Mouse (Mus musculus) adrenal gland, postnatal 36 days (tissue): Measurements from ENCODE around the gene Tecr. TPM values are rescaled to one million over a fixed set of nuclear protein-coding genes. Genes with fewer than 3 reads are reported as not detected.

Source experiments
- DNase-seq, 2 experiments: peaks; one replicate each; pipeline ENCODE4 v3.0.0; 2021; ENCODE audit warnings: mixed read lengths in 1 of 2
- total RNA-seq, 2 experiments: library from RNA; stranded (reverse); gene quantifications; 2 replicates each; pipeline ENCODE4 v1.2.3; 2021

The Tecr gene
- total RNA-seq, 2 experiments from 2014 or later: 450 to 470 TPM

DNA sequence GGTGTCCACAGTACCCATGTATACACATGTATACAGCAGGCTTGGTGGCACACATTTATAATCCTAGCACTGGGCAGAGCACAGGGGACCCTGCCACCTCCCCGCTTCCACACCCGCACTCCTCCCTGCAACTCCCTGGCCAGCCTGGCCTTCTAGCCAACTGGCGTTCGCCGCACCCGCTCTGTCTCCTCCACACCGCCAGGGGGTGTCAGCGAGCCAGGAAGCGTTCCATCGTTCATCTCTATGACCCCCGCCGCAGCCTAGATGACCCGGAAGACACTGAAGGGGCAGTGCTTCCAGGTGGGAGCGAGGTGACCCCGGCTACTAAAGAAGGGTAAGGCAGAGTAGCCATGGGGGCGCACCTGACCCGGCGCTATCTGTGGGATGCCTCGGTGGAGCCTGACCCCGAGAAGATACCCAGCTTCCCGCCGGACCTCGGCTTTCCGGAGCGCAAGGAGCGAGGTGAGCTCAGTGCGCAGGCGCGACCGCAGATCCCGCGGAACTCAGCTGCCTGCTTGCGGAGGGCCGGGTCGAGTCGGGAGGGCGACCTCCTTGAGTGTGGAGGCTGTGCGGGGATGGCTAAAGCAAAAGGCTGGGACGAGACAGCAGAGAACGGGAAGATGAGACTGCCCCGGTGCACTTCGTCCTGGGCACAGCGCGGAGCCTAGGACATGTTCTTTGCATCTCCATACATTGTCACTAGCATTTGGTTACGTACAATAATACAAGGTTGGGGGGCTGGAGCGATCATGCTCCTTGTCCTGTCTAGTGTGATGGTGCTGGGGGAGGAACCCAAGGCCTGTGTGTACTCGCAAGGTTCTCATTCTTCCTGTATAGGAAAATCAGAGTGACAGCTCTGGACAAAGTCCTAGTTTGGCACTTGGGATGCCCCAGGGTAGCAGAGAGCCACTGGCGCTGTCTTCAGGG is 41.0 kb downstream of the Tecr start, which contains the start of gene Ndufb7:
TSS of gene Ndufb7 (plus strand) at position 203 of the 927 bp plus-strand sequence.
- DNase-seq: peak; percentile 95 to 96

DNA sequence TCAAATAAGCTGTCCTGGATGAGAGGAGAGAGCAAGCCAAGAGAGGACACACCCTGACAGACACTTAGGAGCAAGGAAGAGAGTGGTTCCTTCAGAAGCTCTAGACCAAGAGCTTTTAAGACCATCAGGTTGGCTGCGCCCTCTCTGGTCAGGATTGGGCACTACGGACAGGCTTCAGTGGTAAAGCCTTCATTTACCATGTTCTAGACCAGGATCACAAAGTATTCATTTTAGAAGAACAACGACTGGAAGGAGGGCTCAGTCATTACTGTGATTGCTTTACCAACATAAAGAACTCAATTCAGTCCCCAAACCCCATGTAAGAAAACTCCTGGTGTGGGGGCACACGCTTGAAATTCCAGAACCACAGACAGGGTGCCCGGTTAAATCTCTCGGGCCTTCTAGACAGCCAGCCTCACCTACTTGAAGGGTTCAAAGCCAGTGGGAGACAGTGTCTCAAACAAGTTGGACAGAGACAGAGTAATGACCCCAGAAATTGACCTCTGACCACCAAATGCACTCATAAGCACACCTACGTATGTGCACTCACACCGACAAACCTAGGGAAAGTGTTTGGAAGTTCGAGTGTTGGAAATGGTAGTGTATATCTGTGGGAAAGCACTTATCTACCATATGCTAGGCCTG is 41.9 kb downstream of the Tecr start:
- no peak for DNase-seq

- no peak for DNase-seq
These were observed 44.5 kb downstream of the Tecr start for GRCm38 (mm10) chr8:83563246-83563645.

- no peak for DNase-seq
These were observed 45.1 kb downstream of the Tecr start for GRCm38 (mm10) chr8:83562669-83563068.

DNA sequence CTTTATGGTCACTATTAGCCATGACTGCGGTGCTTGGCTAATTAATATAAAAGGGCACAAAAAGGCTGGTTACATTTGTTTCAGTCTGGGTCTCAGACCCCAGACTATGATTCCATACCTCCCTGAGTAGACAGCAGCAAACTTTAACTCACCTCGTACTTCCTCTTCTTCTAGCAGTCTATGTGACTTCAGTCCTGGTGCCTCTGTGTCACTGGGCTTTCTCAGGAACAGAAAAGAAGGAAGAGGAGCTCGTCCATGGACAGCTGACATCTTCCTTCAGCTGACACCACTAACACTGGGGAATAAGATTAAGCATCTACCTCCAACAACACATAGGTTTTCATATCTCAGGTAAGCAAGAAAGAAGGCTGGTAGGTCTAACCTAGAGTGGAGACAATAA is 72.0 kb downstream of the Tecr start, which contains the start of gene Olfr370:
TSS of gene Olfr370 (plus strand) at position 45 of the 400 bp plus-strand sequence.
- DNase-seq: no peak

GRCm38 (mm10) chr8:83534802-83535201 is 73.0 kb downstream of the Tecr start:
- no peak for DNase-seq

Other genes with a start within 250 kb of the Tecr start
- under 1 TPM in 1 of 2 experiments, not detected in 1; 0.13 TPM for gene Clgn, start 218.1 kb downstream of the Tecr start, total RNA-seq
- 10 to 100 TPM; 75.2 to 83.3 TPM for gene Scoc, start 149.6 kb downstream of the Tecr start, total RNA-seq
- gene Olfr370, start 72.2 kb downstream of the Tecr start, total RNA-seq: not detected
- 100 to 1,000 TPM; 218 to 228 TPM for gene Ndufb7, start 41.3 kb downstream of the Tecr start, total RNA-seq
- 10 to 100 TPM; 38.5 to 57.2 TPM for gene Dnajb1, start 222 bp upstream of the Tecr start, total RNA-seq
- 10 to 100 TPM; 37.8 to 44.0 TPM for gene Gipc1, start 44.7 kb upstream of the Tecr start, total RNA-seq
- 1 to 10 TPM in 1 of 2 experiments, under 1 TPM in 1; 0.63 to 2.2 TPM for gene Ptger1, start 58.7 kb upstream of the Tecr start, total RNA-seq
- gene Pkn1, start 91.2 kb upstream of the Tecr start, total RNA-seq: 100 to 1,000 TPM in 1 of 2 experiments, 10 to 100 TPM in 1; 98.0 to 123 TPM
- 10 to 100 TPM; 21.6 to 24.8 TPM for gene Ddx39, start 107.2 kb upstream of the Tecr start, total RNA-seq
- gene Adgre5, start 133.4 kb upstream of the Tecr start, total RNA-seq: 10 to 100 TPM; 33.8 to 34.6 TPM